Mouse (Mus musculus) embryonic fibroblast, embryonic 13.5 days (primary cell): Measurements from ENCODE around the gene Tdrkh.

Experiments
- CTCF ChIP-seq: IDR thresholded peaks from 2 replicates; pipeline ENCODE4 v1.5.1; 2011; ENCODE audit warnings: mild to moderate bottlenecking, control low read depth, low read length, moderate library complexity, borderline replicate concordance; ENCODE audit not compliant: insufficient read depth
- POLR2A ChIP-seq: IDR thresholded peaks from 2 replicates; pipeline ENCODE4 v1.6.1; 2011; ENCODE audit warnings: low read depth, mild to moderate bottlenecking, control low read depth, low read length, moderate library complexity

GRCm38 (mm10) chr3:94442951-94443596 lies 30.0 kb downstream of the Tdrkh start, which contains the start of gene Mrpl9:
- TF ChIP-seq CTCF: no peak
- peak; percentile 93 for TF ChIP-seq POLR2A
